Mouse (Mus musculus): ENCODE data around the gene 4930522H14Rik. TPM values are rescaled to one million over a fixed set of nuclear protein-coding genes. Genes with fewer than 3 reads are reported as not detected.

The 4930522H14Rik gene
- polyA plus RNA-seq, 1 experiment from 2014 or later: not detected

DNA sequence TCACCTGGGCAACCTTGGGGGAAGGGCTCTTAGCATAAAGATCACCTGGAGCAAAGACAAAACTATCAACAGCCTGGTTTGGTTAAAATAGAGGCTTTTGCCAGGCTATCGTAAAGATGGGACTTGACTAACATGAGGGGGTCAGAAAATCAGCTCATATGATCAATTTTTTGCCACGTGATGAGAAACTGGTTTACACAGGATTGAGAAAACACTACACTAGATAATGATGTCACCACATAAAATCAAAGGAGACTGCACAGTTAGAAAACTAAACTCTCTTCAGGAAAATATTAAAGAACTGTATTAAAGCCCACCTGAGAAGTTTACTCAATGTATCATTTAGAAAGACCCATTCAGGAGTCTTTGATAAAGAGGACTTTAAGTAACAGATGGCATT lies 56.0 kb downstream of the 4930522H14Rik start:
- TF ChIP-seq CTCF (IDR thresholded peaks at IDR 0.05; ENCODE audit: low read depth) (no peak), EP300 (optimal IDR thresholded peaks at IDR 0.05) (no peak)
- Histone ChIP-seq H3K27me3 (ENCODE audit: control insufficient read depth, insufficient read depth, low read length) (no peaks in the 10 kb centered on the region), H3K36me3 (ENCODE audit: control insufficient read depth, insufficient read depth, low read length) (peaks cover 2% of the 10 kb centered on the region; the same call in 1 of the 2 replicates), H3K4me1 (replicated peaks; ENCODE audit: control insufficient read depth, insufficient read depth) (no peaks in the 10 kb centered on the region), H3K27ac (replicated peaks) (no peak overlapping the region), H3K9me3 (ENCODE audit: control insufficient read depth, low read length) (no peaks in the 10 kb centered on the region), H3K9ac (ENCODE audit: low read length) (no peak overlapping the region), H3K4me2 (replicated peaks; ENCODE audit: low read depth) (peak overlapping the region; percentile 62), H3K4me3 (ENCODE audit: low read depth, low read length) (peak overlapping the region; percentile 87)
- WGBS: 32% methylated on average over 2 of the region's 2 CpGs
- no peak for DNase-seq (ENCODE audit: low spot score)
- ATAC-seq (ENCODE audit: low FRiP score, low TSS enrichment): no peak

DNA sequence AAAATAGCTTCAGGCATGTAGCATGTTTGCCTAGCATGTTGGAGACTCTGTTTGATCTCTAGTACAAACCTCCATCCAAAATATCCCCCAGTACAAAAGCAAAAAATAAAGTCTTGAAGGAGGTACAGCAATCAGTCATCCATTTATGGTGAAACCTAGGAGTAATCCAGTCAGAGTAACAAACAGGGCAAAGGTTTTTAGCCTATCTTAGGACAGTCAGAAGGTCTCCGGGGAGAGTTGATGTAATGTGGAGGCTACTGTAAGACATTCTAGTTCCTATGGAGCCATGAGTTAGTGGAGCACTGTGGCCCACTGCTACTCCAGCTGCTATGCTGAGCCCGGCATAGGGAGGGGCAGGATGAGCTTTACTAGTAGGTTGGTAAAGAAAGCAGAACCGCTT lies 58.5 kb downstream of the 4930522H14Rik start:
- Histone ChIP-seq H3K9ac (ENCODE audit: low read length) (no peak overlapping the region), H3K27ac (replicated peaks) (no peak overlapping the region), H3K4me1 (replicated peaks; ENCODE audit: control insufficient read depth, insufficient read depth) (no peaks in the 10 kb centered on the region), H3K9me3 (ENCODE audit: control insufficient read depth, low read length) (no peaks in the 10 kb centered on the region), H3K27me3 (ENCODE audit: control insufficient read depth, insufficient read depth, low read length) (no peaks in the 10 kb centered on the region), H3K4me3 (ENCODE audit: low read depth, low read length) (no peak overlapping the region), H3K4me2 (replicated peaks; ENCODE audit: low read depth) (no peak overlapping the region), H3K36me3 (ENCODE audit: control insufficient read depth, insufficient read depth, low read length) (peaks cover 2% of the 10 kb centered on the region; the same call in 1 of the 2 replicates)
- 83% methylated on average over 3 of the region's 3 CpGs for WGBS
- TF ChIP-seq CTCF (IDR thresholded peaks at IDR 0.05; ENCODE audit: low read depth) (no peak), EP300 (optimal IDR thresholded peaks at IDR 0.05) (no peak)
- DNase-seq (ENCODE audit: low spot score): no peak
- no peak for ATAC-seq (ENCODE audit: low FRiP score, low TSS enrichment)

DNA sequence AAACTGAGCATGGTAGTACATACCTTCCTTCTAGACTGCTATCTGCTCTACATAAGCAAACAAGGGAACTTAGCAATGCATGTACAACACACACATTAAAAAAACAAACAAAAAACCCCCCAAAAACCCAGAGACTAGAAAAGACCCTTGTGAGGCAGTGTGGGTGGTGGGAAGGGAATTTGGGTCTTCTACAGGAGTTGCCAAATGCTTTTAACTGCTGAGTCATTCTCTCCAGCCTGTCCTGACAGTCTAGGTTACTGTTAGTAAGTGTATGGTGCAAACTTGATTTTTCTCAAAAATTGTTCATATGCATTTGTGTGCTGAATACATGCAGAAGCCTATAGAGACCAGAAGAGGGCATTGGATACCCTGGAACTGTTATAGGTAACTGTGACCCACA lies 59.5 kb downstream of the 4930522H14Rik start:
- H3K9me3 ChIP-seq (ENCODE audit: control insufficient read depth, low read length): no peaks in the 10 kb centered on the region
- no peaks in the 10 kb centered on the region for H3K4me1 ChIP-seq (replicated peaks; ENCODE audit: control insufficient read depth, insufficient read depth)
- H3K27me3 ChIP-seq (ENCODE audit: control insufficient read depth, insufficient read depth, low read length): no peaks in the 10 kb centered on the region
- no peak overlapping the region for H3K4me2 ChIP-seq (replicated peaks; ENCODE audit: low read depth)
- peaks cover 2% of the 10 kb centered on the region; the same call in 1 of the 2 replicates for H3K36me3 ChIP-seq (ENCODE audit: control insufficient read depth, insufficient read depth, low read length)
- no peak for DNase-seq (ENCODE audit: low spot score)
- TF ChIP-seq CTCF (IDR thresholded peaks at IDR 0.05; ENCODE audit: low read depth) (no peak; the same call in 1 of the 2 replicates), EP300 (optimal IDR thresholded peaks at IDR 0.05) (no peak)
- H3K27ac ChIP-seq (replicated peaks): no peak overlapping the region
- H3K4me3 ChIP-seq (ENCODE audit: low read depth, low read length): no peak overlapping the region
- ATAC-seq (ENCODE audit: low FRiP score, low TSS enrichment): no peak; the same call in 1 of the 2 replicates
- H3K9ac ChIP-seq (ENCODE audit: low read length): no peak overlapping the region

DNA sequence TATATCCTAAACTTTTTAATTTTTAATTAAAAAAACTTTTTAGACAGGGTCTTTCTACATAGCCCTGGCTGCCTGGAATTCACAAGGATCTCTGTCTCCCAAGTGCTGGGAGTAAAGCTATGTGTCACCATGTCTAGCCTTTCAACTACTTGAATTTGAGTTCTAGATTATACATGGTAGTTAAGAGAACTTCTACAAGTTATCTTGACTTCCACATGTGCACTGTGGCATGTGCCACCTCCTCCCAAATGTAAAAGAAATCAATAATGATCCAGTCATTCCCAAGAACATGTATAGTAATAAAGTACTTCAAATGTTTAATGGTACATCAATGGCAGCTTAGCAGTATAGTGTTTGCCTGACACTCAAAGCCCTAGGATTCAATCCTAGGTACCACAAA lies 63.4 kb downstream of the 4930522H14Rik start:
- TF ChIP-seq EP300 (optimal IDR thresholded peaks at IDR 0.05) (no peak), CTCF (IDR thresholded peaks at IDR 0.05; ENCODE audit: low read depth) (no peak)
- no peak overlapping the region for H3K4me3 ChIP-seq (ENCODE audit: low read depth, low read length)
- H3K36me3 ChIP-seq (ENCODE audit: control insufficient read depth, insufficient read depth, low read length): peaks cover 1% of the 10 kb centered on the region; the same call in 1 of the 2 replicates
- H3K9ac ChIP-seq (ENCODE audit: low read length): no peak overlapping the region
- no peak for ATAC-seq (ENCODE audit: low FRiP score, low TSS enrichment)
- no peak for DNase-seq (ENCODE audit: low spot score)
- no peak overlapping the region for H3K27ac ChIP-seq (replicated peaks)
- H3K9me3 ChIP-seq (ENCODE audit: control insufficient read depth, low read length): no peaks in the 10 kb centered on the region
- no peak overlapping the region for H3K4me2 ChIP-seq (replicated peaks; ENCODE audit: low read depth)
- H3K27me3 ChIP-seq (ENCODE audit: control insufficient read depth, insufficient read depth, low read length): no peaks in the 10 kb centered on the region
- H3K4me1 ChIP-seq (replicated peaks; ENCODE audit: control insufficient read depth, insufficient read depth): no peaks in the 10 kb centered on the region

DNA sequence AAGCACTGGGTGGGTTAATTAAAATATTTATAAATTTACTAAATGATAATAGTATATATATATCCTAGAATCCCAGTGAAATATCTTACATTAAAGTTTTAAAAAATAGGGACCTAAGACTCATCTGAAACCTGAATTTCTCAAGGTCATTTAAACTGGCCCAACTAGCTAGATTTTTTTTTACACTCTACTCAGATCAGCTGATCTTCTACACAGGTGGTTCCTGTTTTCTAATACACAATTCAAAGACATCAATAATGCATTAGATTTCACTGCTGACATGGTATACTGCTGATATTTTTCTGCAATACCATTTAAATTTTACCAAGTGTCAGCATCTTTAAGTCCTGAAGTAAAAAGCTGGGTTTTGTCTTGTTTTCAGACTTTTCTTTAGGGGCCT lies 67.2 kb downstream of the 4930522H14Rik start:
- no peaks in the 10 kb centered on the region for H3K9me3 ChIP-seq (ENCODE audit: control insufficient read depth, low read length)
- no peak for TF ChIP-seq CTCF (IDR thresholded peaks at IDR 0.05; ENCODE audit: low read depth)
- no peak for TF ChIP-seq EP300 (optimal IDR thresholded peaks at IDR 0.05)
- H3K27ac ChIP-seq (replicated peaks): no peak overlapping the region
- no peaks in the 10 kb centered on the region for H3K27me3 ChIP-seq (ENCODE audit: control insufficient read depth, insufficient read depth, low read length)
- no peaks in the 10 kb centered on the region for H3K4me1 ChIP-seq (replicated peaks; ENCODE audit: control insufficient read depth, insufficient read depth)
- ATAC-seq (ENCODE audit: low FRiP score, low TSS enrichment): no peak
- no peak overlapping the region for H3K9ac ChIP-seq (ENCODE audit: low read length)
- no peak for DNase-seq (ENCODE audit: low spot score)
- no peak overlapping the region for H3K4me3 ChIP-seq (ENCODE audit: low read depth, low read length)
- H3K36me3 ChIP-seq (ENCODE audit: control insufficient read depth, insufficient read depth, low read length): no peaks in the 10 kb centered on the region
- no peak overlapping the region for H3K4me2 ChIP-seq (replicated peaks; ENCODE audit: low read depth)

DNA sequence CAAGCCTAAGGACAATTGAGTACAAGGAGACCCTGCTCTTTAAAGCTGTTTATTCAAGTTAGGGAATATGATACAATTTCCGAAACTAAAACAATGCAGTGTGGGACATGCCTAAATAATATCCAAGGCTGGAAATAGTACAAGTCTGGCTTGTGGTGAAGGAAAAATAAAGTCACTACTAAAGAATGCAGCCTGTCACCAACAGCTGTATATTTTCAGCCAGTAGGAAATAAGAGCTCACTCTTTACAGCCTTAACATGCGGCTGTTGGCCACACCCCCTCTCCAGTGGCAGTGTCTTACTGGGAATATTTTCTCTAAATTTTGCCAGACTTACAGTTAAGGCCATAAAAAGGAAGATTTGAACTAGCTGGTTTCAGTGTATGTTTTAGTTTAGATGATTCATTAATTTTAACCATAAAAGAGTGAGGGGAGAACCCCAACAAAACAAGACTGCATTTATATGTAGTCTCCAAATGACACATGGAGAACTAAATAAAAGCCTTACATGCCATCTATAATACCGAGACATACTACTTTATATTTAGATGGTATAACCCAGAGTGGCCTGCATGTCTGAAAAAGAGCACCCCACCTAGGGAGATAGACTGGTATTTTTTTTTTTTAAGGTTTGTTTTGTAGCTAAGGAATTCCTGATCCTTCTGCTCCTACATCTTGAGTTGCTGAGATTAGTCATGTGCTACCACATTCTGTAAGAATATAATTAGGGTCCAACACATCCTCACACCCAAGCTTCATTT lies 70.5 kb downstream of the 4930522H14Rik start:
- no peak overlapping the region for H3K9ac ChIP-seq (ENCODE audit: low read length)
- peak; percentile 0; the same call in 1 of the 2 replicates for TF ChIP-seq CTCF (IDR thresholded peaks at IDR 0.05; ENCODE audit: low read depth)
- TF ChIP-seq EP300 (optimal IDR thresholded peaks at IDR 0.05): no peak
- DNase-seq (ENCODE audit: low spot score) (no peak), ATAC-seq (ENCODE audit: low FRiP score, low TSS enrichment) (peak; percentile 87)
- no peaks in the 10 kb centered on the region for H3K4me1 ChIP-seq (replicated peaks; ENCODE audit: control insufficient read depth, insufficient read depth)
- no peaks in the 10 kb centered on the region for H3K9me3 ChIP-seq (ENCODE audit: control insufficient read depth, low read length)
- H3K4me2 ChIP-seq (replicated peaks; ENCODE audit: low read depth): 0 out of 2 replicates have a peak overlapping the region, but pooled peaks have one; percentile 21
- 29% methylated on average over 3 of the region's 3 CpGs for WGBS
- H3K27ac ChIP-seq (replicated peaks): peak overlapping the region; percentile 46
- no peak overlapping the region for H3K4me3 ChIP-seq (ENCODE audit: low read depth, low read length)
- H3K27me3 ChIP-seq (ENCODE audit: control insufficient read depth, insufficient read depth, low read length): no peaks in the 10 kb centered on the region
- H3K36me3 ChIP-seq (ENCODE audit: control insufficient read depth, insufficient read depth, low read length): no peaks in the 10 kb centered on the region
